Mouse (Mus musculus): ENCODE results near the gene Synj2bp.

GRCm38 (mm10) chr12:81483656-81484055 is 49.1 kb downstream of the Synj2bp start:
- no peak for TF ChIP-seq CTCF (IDR thresholded peaks at IDR 0.05; ENCODE audit: low read depth, low read length)
- TF ChIP-seq POLR2AphosphoS5 (IDR thresholded peaks at IDR 0.05; ENCODE audit: insufficient replicate concordance, low read depth, low read length): no peak
- no peak for TF ChIP-seq TAL1 (conservative IDR thresholded peaks at IDR 0.05; ENCODE audit: low read depth, low read length)
- TF ChIP-seq GATA1 (IDR thresholded peaks at IDR 0.05; ENCODE audit: borderline replicate concordance, low read length): no peak

Measured in G1E (cell line).